Mouse (Mus musculus): ENCODE data around the gene Irs3. TPM values are rescaled to one million over a fixed set of nuclear protein-coding genes. Genes with fewer than 3 reads are reported as not detected.
A peak's percentile ranks its signal among the peaks of the same experiment; 100 is the strongest.

Gene Irs3
- total RNA-seq (2021), result under 1 TPM in 1 of 2 experiments, not detected in 1; 0.27 TPM
- long read RNA-seq, experiment 1, partial matches to known transcripts, result 0 of 1 reads
- long read RNA-seq, experiment 1, other reads (novel, unspliced or antisense), result 0 of 1 reads
- long read RNA-seq, experiment 2, result 0 reads

- intact Hi-C loops (cut with DNase I), result no loop called here
- DNase-seq (ENCODE audit: low spot score in 2 of 2), result no peak
Measured at GRCm38 (mm10) chr5:137645652-137646091, at the start of gene Irs3. Gene Irs3, minus strand, starts transcription at chr5:137645714.

DNA sequence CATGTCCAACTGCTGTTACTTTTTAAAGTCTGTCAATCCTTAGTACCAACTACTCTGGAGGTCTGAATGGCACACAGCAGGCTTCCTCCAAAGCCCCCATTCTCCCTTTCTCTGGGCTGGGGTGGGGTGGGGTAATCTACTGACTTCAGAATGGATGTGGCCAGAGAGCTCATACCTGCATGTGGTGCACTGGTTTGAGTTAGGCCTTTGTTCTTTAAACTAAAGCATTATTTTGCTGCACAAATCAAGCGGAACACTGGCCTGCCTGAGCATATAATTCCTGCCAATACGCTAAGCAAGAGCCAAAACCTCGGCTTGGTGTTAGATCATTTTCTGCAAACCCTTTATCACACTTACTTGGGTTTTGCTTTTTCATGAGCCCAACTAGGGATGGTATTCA, 49.3 kb upstream of the Irs3 start:
- intact Hi-C loops (cut with DNase I), result no loop called here
- no peak for DNase-seq (ENCODE audit: low spot score in 2 of 2)

GRCm38 (mm10) chr5:137691881-137692280, 46.4 kb upstream of the Irs3 start:
- intact Hi-C loops (cut with DNase I), result no loop called here
- no peak for DNase-seq (ENCODE audit: low spot score in 2 of 2)

- no peak for DNase-seq (ENCODE audit: low spot score in 2 of 2)
- intact Hi-C loops (cut with DNase I), result no loop called here
Measured at GRCm38 (mm10) chr5:137690531-137690930, 45.0 kb upstream of the Irs3 start.

GRCm38 (mm10) chr5:137689974-137690373, 44.5 kb upstream of the Irs3 start:
- DNase-seq (ENCODE audit: low spot score in 2 of 2), result no peak
- intact Hi-C loops (cut with DNase I), result no loop called here

DNA sequence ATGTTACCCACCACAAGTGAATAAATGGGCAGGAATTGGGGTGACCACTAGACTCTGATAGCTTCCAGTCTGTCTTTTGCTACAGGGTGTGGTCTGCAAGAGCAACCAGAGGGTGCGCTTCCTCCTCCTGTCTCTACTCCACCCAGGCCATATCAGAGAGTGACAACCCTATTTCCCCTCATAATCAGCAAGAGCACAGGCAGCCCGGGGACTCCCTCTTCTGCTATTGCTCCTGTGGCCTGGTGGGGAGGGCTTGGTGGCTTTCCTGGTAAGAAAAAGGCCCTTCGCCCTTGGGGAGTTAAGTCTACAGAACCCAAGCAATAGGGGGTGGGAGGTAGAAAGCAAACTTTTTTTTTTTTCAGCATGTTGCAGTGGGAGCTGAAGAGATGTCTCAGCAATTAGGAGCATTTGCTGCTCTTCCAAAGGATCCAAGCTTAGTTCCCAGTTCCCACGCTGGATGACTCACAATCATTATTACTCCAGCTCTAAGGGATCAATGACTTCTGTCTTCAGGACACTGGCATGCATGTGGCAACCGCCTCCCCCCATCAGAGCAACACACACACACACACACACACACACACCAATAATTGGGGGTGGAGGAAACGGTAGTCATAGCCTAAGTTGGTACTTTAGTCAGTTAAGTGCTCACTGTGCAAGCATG, 40.7 kb upstream of the Irs3 start:
- DNase-seq (ENCODE audit: low spot score in 2 of 2), result no peak
- intact Hi-C loops (cut with DNase I), result no loop called here

DNA sequence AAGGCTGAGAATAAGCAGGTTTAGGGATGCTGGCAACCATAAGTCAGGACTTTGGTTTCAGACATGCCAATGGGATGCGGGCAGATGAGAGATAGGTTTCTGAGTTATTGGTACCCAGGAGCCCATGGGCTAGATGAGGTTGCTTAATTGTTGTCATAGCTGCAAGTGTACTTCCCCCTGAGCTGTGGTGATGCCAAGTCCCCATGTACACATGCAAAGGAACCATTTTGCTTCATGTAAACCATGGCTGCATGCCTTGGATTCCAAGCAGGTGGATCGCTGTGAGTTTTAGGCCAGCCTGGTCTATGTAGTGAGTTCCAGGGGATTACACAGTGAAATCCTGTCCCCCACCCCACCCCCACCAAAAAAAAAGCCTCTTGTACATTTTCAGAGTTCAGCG, 40.1 kb upstream of the Irs3 start:
- no peak for DNase-seq (ENCODE audit: low spot score in 2 of 2)
- intact Hi-C loops (cut with DNase I), result no loop called here

GRCm38 (mm10) chr5:137684294-137685123, 39.0 kb upstream of the Irs3 start, which contains the start of gene Agfg2:
Gene Agfg2, minus strand, starts transcription at chr5:137684726.
- intact Hi-C loops (cut with DNase I), result loop anchor here (5.0 kb wide), 1 partner anchor 53 kb away; no protein-coding TSS in a partner anchor
- peak; percentile 99 to 100 for DNase-seq (ENCODE audit: low spot score in 2 of 2)

DNA sequence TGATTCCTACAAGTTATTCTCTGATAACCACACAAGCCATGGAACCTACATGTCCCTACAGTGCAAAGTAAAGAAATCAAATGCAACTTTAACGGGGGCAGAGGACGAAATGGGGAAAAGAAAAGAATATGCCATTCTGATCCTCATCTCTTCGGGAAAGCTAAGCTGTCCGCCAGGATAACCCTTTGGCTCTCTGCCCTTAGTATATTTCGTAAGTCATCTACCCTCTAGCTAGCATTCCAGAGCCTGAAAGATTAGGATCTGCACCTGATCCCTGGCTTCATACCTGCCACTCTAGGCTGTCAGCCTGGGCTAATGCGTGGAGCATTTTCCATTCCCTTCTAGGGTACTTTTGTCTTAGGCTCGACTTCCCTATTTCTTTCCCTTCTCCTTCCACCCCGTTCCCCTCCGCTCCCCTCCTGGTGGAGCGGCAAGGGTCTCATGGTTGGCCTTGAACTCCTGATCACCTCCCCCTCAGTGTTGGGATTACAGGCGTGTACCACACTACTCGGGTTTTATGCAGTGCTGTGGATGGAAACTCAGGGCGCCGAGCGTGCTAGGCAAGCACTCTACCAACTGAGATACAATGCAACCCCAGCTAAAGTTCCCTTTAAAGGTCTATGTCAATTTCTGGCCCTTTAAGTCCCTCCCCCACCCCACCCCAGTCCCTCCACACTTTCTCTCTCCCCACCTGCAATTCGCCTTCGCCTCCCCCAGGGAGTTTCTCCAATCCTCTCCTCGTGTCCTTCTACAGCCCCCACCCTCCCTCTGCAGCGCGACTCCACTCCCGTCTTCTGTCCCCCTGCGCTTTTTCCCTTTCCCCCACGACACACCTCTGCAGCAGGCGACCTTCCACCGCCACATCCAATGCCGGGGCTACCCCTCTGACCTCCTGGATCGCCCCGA, 38.1 kb upstream of the Irs3 start:
- DNase-seq (ENCODE audit: low spot score in 2 of 2), result peak in 1 of 2 experiments; percentile 38
- intact Hi-C loops (cut with DNase I), result loop anchor here (5.0 kb wide), 1 partner anchor 54 kb away; no protein-coding TSS in a partner anchor

DNA sequence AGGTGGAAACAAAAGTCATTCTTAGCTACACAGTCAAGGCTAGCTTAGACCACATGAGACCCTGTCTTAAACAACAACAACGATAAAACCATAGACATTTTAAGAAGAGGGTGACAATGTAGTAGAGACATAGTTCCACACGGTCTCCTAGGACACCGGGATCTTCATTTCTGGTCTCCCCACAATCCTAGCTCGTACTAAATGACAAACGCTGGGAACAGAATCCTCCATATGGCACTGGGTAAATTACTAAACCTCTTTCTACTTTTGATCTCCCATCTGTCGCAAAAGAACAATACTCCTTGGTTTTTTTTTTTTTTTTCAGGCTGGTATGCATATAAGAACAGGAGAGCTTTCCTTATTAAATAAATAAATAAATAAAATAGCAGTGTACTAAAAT, 37.0 kb upstream of the Irs3 start:
- no peak for DNase-seq (ENCODE audit: low spot score in 2 of 2)
- intact Hi-C loops (cut with DNase I), result loop anchor here (5.0 kb wide), 1 partner anchor 55 kb away; no protein-coding TSS in a partner anchor

GRCm38 (mm10) chr5:137679726-137680125, 34.2 kb upstream of the Irs3 start:
- DNase-seq (ENCODE audit: low spot score in 2 of 2), result no peak
- intact Hi-C loops (cut with DNase I), result loop anchor here (5.0 kb wide), 1 partner anchor 58 kb away; no protein-coding TSS in a partner anchor

DNA sequence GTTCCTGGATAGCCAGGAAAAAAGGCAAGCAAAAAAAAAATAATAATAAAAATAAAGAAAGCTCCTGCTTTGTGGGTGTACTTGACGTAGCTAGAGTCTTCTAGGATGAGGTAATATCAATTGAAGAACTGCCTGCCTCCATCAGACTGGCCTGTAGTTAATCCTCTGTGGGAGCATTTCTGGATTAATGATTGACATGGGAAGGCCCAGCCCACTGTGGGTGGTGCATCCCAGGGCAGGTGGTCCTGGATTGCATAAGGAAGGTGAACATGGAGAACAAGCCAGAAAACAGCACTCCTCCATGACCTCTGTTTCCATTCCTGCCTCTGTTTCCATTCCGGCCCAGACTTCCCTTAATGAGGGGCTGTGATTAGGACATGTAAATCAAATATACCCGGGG, 33.2 kb upstream of the Irs3 start:
- intact Hi-C loops (cut with DNase I), result no loop called here
- no peak for DNase-seq (ENCODE audit: low spot score in 2 of 2)

GRCm38 (mm10) chr5:137677859-137678258, 32.3 kb upstream of the Irs3 start:
- intact Hi-C loops (cut with DNase I), result no loop called here
- DNase-seq (ENCODE audit: low spot score in 2 of 2), result no peak

DNA sequence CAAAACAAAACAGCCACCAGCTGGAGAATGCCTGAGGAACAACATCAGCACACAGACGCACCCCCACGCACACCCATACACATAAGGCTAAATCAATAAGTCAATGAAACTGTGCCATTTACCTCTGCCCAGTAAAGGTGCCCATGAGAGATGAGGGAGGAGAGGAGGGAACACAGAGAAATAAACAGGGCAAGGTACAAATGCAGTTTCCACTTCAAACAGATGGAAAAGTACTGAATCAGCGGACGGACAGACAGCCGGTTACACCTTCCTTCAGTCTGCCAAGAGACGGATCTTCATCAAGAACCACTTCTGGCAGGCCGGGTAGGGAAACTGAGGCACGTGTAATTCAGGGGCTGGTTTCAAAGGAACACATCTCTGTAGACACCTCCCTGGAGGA, 29.3 kb upstream of the Irs3 start:
- no peak for DNase-seq (ENCODE audit: low spot score in 2 of 2)
- intact Hi-C loops (cut with DNase I), result no loop called here

- intact Hi-C loops (cut with DNase I), result no loop called here
- no peak for DNase-seq (ENCODE audit: low spot score in 2 of 2)
Measured at GRCm38 (mm10) chr5:137673015-137673414, 27.5 kb upstream of the Irs3 start.

GRCm38 (mm10) chr5:137672361-137672760, 26.8 kb upstream of the Irs3 start:
- DNase-seq (ENCODE audit: low spot score in 2 of 2), result no peak
- intact Hi-C loops (cut with DNase I), result no loop called here

GRCm38 (mm10) chr5:137671443-137672240, 26.1 kb upstream of the Irs3 start:
- DNase-seq (ENCODE audit: low spot score in 2 of 2), result peak; percentile 39 to 72
- intact Hi-C loops (cut with DNase I), result no loop called here

DNA sequence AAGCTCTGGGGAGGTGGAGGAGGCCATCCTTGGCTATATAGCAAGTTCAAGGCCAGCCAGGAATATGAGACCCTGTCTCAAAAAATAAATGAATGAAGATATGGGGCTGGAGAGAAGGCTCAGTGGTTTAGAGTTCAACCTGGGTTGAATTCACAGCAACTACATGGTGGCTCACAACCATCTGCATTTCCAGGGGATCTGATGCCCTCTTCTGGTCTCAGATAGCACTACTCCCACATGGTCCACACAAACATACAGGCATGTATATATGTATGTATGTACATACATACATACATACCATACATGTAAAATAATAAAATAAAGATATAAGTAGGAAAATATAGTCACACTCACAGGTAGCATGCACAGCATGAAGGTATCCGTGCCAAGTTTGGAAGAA, 24.7 kb upstream of the Irs3 start:
- intact Hi-C loops (cut with DNase I), result no loop called here
- peak in 1 of 2 experiments; percentile 2 for DNase-seq (ENCODE audit: low spot score in 2 of 2)
